Mouse (Mus musculus) forebrain, embryonic 10.5 days (tissue): ENCODE data around the gene Bst2. TPM values are rescaled to one million over a fixed set of nuclear protein-coding genes. Genes with fewer than 3 reads are reported as not detected.

Source experiments
- DNase-seq: peaks from one replicate; pipeline ENCODE4 v3.0.0-alpha.2; 2017; ENCODE audit warnings: low spot score; ENCODE audit errors: extremely low spot score
- H3K27ac ChIP-seq: fragments of 300-500 bp; sonication (generic); 2 replicates; pipeline ENCODE4 v1.5.1; 2016; ENCODE audit warnings: mild to moderate bottlenecking
- H3K27me3 ChIP-seq: fragments of 300-500 bp; sonication (generic); 2 replicates; pipeline ENCODE4 v1.6.1; 2016; ENCODE audit warnings: mild to moderate bottlenecking; ENCODE audit not compliant: poor library complexity, severe bottlenecking
- H3K36me3 ChIP-seq: fragments of 300-500 bp; sonication (generic); replicated peaks from 2 replicates; pipeline ENCODE4 v1.6.1; 2016; ENCODE audit warnings: mild to moderate bottlenecking, moderate library complexity
- H3K4me1 ChIP-seq: fragments of 300-500 bp; sonication (generic); 2 replicates; pipeline ENCODE4 v1.6.1; 2016
- H3K4me3 ChIP-seq: fragments of 300-500 bp; sonication (generic); 2 replicates; pipeline ENCODE4 v1.5.1; 2016; ENCODE audit warnings: mild to moderate bottlenecking, moderate library complexity
- H3K9me3 ChIP-seq: fragments of 300-500 bp; sonication (generic); 2 replicates; pipeline ENCODE4 v1.6.1; 2016; ENCODE audit warnings: mild to moderate bottlenecking, moderate library complexity
- WGBS: fragments of 180-500 bp; shearing (Covaris S2); methylation state at CpG from one replicate; pipeline ENCODE4 v1.1.7; 2016; 5-methylcytosine and 5-hydroxymethylcytosine counted together
- polyA plus RNA-seq: library from polyadenylated mRNA; unstranded; fragments of >200 nt; fragmentation: Nextera tagmentation; extraction: Ambion mirVana; gene quantifications from 2 replicates; pipeline ENCODE4 v1.2.1, GENCODE M21; 2016

The Bst2 gene
- polyA plus RNA-seq, 1 experiment from 2014 or later = 7.4 TPM

GRCm38 (mm10) chr8:71486136-71486529 is 51.1 kb downstream of the Bst2 start:
- Histone ChIP-seq H3K27ac (peak overlapping the region; percentile 99), H3K36me3 (peaks cover 51% of the 10 kb centered on the region), H3K4me3 (peak overlapping the region; percentile 90), H3K4me1 (peaks cover 51% of the 10 kb centered on the region), H3K27me3 (peaks cover 19% of the 10 kb centered on the region), H3K9me3 (no peaks in the 10 kb centered on the region)
- DNase-seq = no peak
- WGBS = 24% methylated on average over 7 of the region's 7 CpGs

DNA sequence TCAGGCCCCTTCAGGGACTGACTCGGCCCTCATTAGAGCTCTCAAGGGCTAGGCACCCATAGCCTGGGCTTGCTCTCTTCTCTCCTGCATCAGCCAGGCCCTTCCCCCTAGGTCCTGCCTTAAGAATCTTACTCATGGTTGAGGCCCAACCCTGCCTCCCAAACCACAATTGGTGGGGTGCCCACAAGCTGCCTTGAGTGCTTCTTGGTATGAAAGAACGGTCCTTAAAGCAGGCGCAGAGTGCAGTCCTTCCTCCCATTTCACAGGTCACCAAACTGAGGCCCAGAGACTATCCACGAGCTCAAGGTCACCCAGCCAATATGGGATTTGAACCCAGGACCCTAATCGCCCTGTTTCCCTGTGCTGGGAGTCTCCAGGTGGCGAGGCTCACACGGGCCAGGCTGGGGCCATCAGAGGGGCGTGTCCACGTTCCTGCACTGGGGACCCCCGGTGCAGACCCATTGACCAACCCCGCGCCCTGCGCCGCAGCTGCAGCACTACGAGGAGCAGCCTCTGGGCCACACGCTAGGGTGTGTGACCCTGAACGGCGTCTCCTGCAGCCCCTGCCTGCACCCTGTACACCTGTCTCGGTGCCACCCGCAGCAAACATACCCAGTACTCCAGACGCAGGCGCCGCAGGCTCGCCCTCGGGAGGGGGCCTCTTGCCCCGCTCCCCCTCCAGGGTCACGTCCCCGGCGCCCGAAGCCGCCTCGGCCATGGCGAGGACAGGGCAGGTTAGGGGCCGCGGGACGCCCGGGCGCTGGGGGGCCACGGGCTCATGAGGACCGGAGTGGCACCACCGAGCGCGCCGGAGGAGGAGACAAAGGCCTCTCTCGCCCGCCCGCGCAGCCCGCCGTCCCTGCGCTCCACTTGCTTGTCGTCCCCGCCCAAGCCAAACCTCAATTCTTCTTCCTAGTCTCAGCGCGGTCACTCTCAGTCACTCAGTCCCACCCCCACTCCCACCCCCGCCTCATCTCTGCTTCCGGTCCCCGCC is 51.8 kb downstream of the Bst2 start, which contains the start of gene Ano8:
TSS of gene Ano8 (minus strand) at position 822 of the 994 bp plus-strand sequence.
- H3K27ac ChIP-seq = peak within 1 kb of the TSS; percentile 99
- DNase-seq = peak; percentile 85
- no peaks in the 10 kb centered on the region for H3K9me3 ChIP-seq
- peaks cover 58% of the 10 kb centered on the region for H3K4me1 ChIP-seq
- WGBS = 6% methylated on average over 57 of the region's 58 CpGs
- peaks cover 26% of the 10 kb centered on the region for H3K27me3 ChIP-seq
- peak within 1 kb of the TSS; percentile 90 for H3K4me3 ChIP-seq
- H3K36me3 ChIP-seq = peaks cover 51% of the 10 kb centered on the region

DNA sequence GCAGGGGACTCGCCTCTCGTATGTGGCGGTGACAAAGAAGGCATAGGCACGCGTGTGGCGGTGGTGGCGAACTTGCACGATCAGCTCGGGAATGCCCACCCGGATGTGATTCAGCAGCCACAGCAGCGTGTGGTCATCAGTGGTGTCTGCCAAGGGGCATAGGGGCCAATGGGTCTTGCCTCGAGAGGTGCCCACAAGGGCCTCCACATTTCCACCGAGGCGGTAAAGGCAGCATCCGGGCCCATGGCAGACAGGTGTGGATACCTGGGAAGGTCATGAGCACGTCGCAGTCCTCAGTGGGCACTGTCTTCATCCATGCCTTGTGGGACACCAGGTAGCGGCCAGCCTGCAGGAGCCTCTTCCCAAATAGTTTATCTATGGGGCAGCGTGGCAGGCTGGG is 52.5 kb downstream of the Bst2 start:
- Histone ChIP-seq H3K4me1 (peaks cover 51% of the 10 kb centered on the region), H3K27me3 (peaks cover 31% of the 10 kb centered on the region), H3K4me3 (peak overlapping the region; percentile 90), H3K9me3 (no peaks in the 10 kb centered on the region), H3K27ac (peak overlapping the region; percentile 99), H3K36me3 (peaks cover 51% of the 10 kb centered on the region)
- DNase-seq = no peak
- WGBS = 96% methylated on average over 19 of the region's 19 CpGs

Other genes with a start within 250 kb of the Bst2 start
- gene Use1, start 170.6 kb downstream of the Bst2 start, polyA plus RNA-seq = 81.4 and 82.7 TPM in 2 replicates
- gene Ocel1, start 166.2 kb downstream of the Bst2 start, polyA plus RNA-seq = 3.5 and 4.0 TPM in 2 replicates
- gene Nr2f6, start 155.5 kb downstream of the Bst2 start, polyA plus RNA-seq = 47.8 and 49.0 TPM in 2 replicates
- 5.8 and 5.9 TPM in 2 replicates for gene Ushbp1, start 141.7 kb downstream of the Bst2 start, polyA plus RNA-seq
- 106 and 108 TPM in 2 replicates for gene Babam1, start 140.6 kb downstream of the Bst2 start, polyA plus RNA-seq
- 47.3 and 51.2 TPM in 2 replicates for gene Ankle1, start 131.4 kb downstream of the Bst2 start, polyA plus RNA-seq
- gene Abhd8, start 73.8 kb downstream of the Bst2 start, polyA plus RNA-seq = 67.6 and 68.2 TPM in 2 replicates
- gene Mrpl34, start 72.5 kb downstream of the Bst2 start, polyA plus RNA-seq = 218 and 226 TPM in 2 replicates
- 116 and 122 TPM in 2 replicates for gene Dda1, start 68.3 kb downstream of the Bst2 start, polyA plus RNA-seq
- gene Ano8, start 51.5 kb downstream of the Bst2 start, polyA plus RNA-seq = 1.8 TPM in 2 replicates
- gene Gtpbp3, start 49.4 kb downstream of the Bst2 start, polyA plus RNA-seq = 21.3 and 22.3 TPM in 2 replicates
- 43.3 and 47.5 TPM in 2 replicates for gene Plvap, start 25.7 kb downstream of the Bst2 start, polyA plus RNA-seq
- 0.47 TPM in 1 of 2 replicates, not detected in the other for gene Ccdc194, start 11.7 kb downstream of the Bst2 start, polyA plus RNA-seq
- gene Mvb12a, start 5.5 kb upstream of the Bst2 start, polyA plus RNA-seq = 65.9 and 66.0 TPM in 2 replicates
- 0.17 and 0.28 TPM in 2 replicates for gene Tmem221, start 21.4 kb upstream of the Bst2 start, polyA plus RNA-seq
- 0.09 TPM in 1 of 2 replicates, not detected in the other for gene Nxnl1, start 29.1 kb upstream of the Bst2 start, polyA plus RNA-seq
- gene Slc27a1, start 31.4 kb upstream of the Bst2 start, polyA plus RNA-seq = 20.2 and 21.9 TPM in 2 replicates
- 262 and 266 TPM in 2 replicates for gene Pgls, start 54.7 kb upstream of the Bst2 start, polyA plus RNA-seq
- gene Fam129c, start 60.2 kb upstream of the Bst2 start, polyA plus RNA-seq = 4.1 and 5.1 TPM in 2 replicates
- 44.2 and 47.4 TPM in 2 replicates for gene Colgalt1, start 73.5 kb upstream of the Bst2 start, polyA plus RNA-seq
- 2.9 and 3.3 TPM in 2 replicates for gene Unc13a, start 134.3 kb upstream of the Bst2 start, polyA plus RNA-seq
- gene Jak3, start 138.8 kb upstream of the Bst2 start, polyA plus RNA-seq = 2.5 and 3.0 TPM in 2 replicates
- gene Insl3, start 151.8 kb upstream of the Bst2 start, polyA plus RNA-seq = 0.26 TPM in 1 of 2 replicates, not detected in the other
- 0.41 and 0.69 TPM in 2 replicates for gene B3gnt3, start 164.3 kb upstream of the Bst2 start, polyA plus RNA-seq
- 12.6 and 13.2 TPM in 2 replicates for gene Fcho1, start 188.3 kb upstream of the Bst2 start, polyA plus RNA-seq